Mouse (Mus musculus): ENCODE data around the gene Irf2.

The Irf2 gene

DNA sequence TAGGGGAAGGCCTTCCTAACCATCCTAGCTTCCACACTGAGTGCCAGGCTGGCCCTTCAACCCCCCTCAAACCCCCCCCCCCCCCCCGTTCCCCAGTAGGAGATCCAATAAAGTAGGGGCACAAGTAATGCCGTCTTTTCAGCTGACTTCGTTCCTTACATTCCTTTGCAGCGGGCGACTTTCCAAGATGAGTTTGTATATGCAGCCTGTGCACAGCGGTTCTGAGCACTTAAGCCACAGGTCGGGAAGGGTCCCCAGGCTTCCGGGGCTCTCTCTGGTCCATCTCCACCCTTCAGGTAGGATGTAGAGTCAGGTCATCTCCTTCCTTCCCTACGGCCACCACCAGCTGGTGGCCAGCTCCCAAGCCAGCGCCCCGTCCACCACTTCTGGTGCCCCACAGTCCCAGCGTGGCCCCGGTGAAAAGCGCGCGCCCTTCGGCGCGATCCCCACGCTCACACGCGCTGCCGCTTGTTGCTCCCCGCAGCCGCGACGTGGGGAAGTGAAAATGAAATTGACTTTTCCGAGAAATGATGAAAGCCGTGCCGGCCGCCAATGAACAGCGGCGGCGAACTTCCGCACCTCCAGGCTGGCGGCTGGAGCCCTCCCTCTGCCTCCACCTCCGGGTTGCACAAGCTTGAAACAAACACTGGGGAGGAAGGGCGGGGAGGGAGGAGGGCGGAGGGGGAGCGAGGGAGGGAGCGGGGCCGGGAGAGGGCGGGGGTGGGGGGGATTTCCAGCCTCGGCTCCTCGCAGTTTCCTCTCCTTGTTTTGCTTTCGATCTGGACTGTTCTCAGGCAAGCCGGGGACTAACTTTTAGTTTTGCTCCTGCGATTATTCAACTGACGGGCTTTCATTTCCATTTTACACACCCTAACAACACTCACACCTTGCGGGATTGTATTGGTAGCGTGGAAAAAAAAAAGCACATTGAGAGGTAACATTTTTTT is at the start of gene Irf2:
Irf2 (plus strand) TSS at position 730 of the 947 bp plus-strand sequence.
- DNase-seq (ENCODE audit: low read depth, low spot score): peak; percentile 82

DNA sequence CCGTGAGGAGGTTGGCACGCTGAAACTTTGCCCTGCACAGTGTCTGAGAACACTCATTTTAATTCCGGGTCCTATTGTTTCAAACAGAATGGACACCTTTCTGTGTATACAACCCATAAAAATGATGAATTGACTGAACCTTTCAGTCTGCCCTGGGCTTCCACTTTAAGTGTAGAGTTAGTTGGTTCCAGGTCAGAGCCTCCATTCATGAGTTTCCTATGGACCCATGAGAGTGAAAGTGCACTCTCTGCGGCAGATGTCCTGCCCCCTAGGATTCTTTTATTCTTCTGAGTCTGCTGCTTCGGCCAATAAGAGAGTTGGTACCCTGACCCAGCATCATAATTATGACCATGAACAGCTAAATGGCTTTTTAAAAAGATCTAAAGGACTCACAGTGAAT is 49.4 kb upstream of the Irf2 start:
- no peak for DNase-seq (ENCODE audit: low read depth, low spot score)

GRCm38 (mm10) chr8:46690581-46690980 is 49.0 kb upstream of the Irf2 start:
- DNase-seq (ENCODE audit: low read depth, low spot score): no peak

DNA sequence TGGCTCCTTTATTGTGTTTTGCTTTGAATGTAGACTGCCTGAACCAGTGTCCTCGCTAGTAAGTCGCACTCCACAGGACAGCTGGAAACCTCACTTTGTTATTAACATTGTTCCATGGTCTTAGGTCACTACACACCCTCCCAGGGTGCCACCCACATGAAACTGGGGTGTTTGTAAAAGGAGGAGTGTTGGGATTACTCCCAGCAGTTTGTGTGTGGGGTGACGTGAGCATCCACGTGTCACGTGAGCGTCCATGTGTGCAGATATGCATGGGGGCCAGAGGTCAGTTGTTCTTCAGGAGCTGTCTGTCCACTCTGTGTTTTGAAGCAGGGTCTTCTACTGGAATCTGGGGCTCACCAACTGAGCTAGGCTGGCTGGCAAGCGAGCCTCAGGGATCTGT is 48.2 kb upstream of the Irf2 start:
- no peak for DNase-seq (ENCODE audit: low read depth, low spot score)

- DNase-seq (ENCODE audit: low read depth, low spot score): peak; percentile 21
Measured at GRCm38 (mm10) chr8:46696256-46697041, 43.1 kb upstream of the Irf2 start.

GRCm38 (mm10) chr8:46697566-46697965 is 42.0 kb upstream of the Irf2 start:
- DNase-seq (ENCODE audit: low read depth, low spot score): no peak

DNA sequence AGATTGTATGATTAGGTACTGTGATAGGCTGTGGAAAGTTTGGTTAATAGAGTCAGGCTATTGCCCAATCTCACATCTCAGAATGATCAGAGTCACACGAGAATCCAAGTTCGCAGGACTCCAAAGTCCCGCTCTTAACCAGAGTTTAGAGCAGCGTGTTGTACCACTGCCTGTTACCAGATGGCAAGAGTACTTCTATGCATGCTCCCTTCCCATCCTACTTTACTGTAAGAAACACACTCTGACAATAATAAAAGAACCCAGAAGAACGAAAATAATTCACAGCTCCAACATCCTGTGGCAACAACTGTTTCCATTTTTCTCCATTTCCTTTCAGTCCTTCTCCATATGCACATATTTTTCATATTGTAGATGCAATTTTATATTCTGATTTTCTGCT is 41.4 kb upstream of the Irf2 start:
- no peak for DNase-seq (ENCODE audit: low read depth, low spot score)

DNA sequence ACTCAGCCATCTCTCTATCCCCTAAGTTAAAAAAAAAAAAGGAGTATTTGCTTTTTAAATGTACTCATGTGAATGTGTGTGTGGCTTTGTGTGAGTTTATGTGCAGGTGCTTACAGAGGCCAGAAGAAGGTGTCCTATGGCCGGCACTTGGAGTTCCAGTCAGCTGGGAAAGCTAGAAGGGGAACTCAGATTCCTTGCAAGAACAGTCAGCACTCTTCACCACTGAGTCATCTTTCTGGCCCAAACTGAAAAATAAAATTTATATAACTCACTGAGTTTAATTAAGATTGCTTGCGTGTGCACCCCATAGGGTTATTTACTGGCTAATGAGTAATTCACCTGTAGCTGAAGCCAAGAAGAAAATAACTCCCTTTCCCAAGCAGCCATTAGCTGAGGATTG is 34.4 kb upstream of the Irf2 start:
- DNase-seq (ENCODE audit: low read depth, low spot score): no peak

GRCm38 (mm10) chr8:46706730-46707129 is 32.8 kb upstream of the Irf2 start:
- DNase-seq (ENCODE audit: low read depth, low spot score): no peak

GRCm38 (mm10) chr8:46709302-46709701 is 30.2 kb upstream of the Irf2 start:
- DNase-seq (ENCODE audit: low read depth, low spot score): no peak

DNA sequence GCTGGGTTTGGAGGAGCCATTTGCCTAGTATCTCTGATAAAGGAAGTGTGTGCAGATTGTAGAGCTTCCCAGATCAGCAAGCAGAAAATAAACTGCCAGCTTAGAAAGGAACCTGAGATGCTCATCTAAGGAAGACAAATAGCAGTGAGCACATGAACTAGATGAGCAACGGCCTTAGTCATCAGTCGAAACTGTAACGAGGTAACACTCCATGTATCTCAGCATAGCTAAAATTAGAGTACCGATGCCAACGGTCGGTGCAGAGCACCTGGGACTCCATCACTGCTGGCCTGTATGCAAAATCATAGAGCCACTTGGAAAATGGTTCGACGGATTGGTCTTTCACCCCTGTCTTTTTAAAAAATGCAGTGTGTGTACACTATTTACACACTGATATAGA is 29.2 kb upstream of the Irf2 start:
- no peak for DNase-seq (ENCODE audit: low read depth, low spot score)

DNA sequence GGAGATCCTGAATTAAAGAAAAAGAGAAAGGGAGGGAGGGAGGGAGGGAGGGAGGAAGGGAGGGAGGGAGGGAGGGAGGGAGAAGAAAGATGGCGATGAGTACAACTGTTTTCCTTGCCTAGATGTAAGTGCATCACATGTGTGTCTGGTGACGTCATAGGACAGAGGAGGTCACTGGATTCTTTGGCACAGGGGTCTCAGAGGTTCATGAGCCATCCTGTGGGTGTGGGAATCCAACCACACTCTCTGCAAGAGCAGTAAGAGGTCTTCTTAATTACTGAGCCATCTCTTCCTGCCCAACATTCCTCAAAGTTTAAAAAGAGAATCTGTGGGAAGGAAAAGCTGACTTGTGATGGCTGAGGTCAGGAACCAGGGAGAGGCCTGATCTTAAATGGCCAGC is 28.0 kb upstream of the Irf2 start:
- DNase-seq (ENCODE audit: low read depth, low spot score): no peak

GRCm38 (mm10) chr8:46713178-46713577 is 26.4 kb upstream of the Irf2 start:
- no peak for DNase-seq (ENCODE audit: low read depth, low spot score)

DNA sequence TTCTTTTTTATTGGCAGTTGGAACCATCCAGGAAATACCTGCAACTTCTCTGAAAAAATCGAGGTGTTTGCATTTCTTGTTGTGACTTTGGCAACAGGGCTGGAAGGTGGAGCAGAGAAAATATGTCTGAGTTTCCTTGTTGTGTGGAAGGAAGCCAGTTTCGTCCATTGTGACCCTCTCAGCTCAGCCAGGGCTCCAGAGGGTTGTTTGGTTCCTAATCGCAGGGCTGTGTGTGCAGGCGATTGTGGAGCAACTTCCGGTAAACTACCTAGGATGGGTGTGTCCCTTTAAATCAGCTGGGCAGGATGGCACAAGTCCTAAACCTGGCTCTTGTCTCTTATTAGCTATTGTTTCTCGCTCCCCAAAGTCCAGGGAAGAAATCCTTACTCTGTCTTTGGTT is 25.7 kb upstream of the Irf2 start:
- DNase-seq (ENCODE audit: low read depth, low spot score): no peak

GRCm38 (mm10) chr8:46714400-46714799 is 25.1 kb upstream of the Irf2 start:
- no peak for DNase-seq (ENCODE audit: low read depth, low spot score)

DNA sequence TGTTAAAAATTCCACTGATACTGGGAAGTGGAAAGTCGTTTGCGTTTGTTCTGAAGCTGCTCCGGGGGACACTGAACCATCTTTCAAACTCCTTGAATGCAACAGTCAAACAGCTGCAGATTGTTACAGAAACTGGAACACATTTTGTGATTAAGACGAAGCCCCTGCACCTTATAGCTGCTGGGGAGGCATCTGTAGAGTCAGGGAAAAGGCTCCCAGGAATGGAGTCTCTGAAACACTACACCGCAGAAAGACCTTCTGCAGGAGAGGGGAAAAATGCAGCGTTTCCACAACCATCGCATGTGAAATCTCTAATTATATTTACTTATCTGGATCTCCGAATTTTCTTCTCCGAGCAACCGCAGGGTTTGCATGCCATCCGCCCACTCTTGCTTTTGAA is 23.1 kb upstream of the Irf2 start:
- DNase-seq (ENCODE audit: low read depth, low spot score): no peak

- no peak for DNase-seq (ENCODE audit: low read depth, low spot score)
Measured at GRCm38 (mm10) chr8:46717170-46717569, 22.4 kb upstream of the Irf2 start.

DNA sequence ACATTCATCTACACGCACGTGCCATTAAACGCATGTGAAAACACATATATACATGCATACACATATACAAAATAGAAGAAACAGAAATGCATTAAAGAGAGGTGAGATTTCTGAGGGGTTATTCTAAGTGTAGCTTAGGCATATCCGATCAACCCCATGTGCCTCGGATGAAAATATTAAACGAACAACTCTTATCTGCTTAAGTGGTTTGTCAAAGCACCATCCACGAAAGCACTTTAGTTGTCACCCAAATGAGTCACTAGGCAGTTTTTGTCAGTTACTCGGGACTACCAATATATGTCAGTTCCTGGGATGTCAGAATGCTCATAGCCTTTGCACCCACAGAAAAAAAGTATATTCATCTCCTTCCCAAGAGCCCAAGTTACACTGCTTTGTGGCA is 21.2 kb upstream of the Irf2 start:
- no peak for DNase-seq (ENCODE audit: low read depth, low spot score)

- DNase-seq (ENCODE audit: low read depth, low spot score): no peak
Measured at GRCm38 (mm10) chr8:46718747-46719146, 20.8 kb upstream of the Irf2 start.

DNA sequence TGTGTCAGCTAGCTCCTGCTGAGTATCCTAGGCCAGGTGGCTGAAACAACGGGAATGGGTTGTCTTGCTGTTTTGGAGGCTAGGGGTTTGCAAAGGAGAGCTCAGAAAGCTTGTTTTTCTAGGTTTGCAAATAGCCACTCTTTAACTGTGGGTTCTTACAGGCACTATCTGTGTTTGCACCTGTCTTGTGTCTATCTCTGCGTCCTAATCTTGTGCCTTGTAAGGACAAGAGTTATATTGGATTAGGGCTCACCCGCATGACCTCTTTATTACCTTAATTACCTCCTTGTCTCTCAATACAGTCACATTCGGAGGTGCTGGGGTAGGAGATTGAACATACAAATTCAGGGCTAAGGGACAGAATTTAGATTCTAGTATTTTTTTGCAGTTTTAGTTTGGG is 18.9 kb upstream of the Irf2 start:
- DNase-seq (ENCODE audit: low read depth, low spot score): no peak

DNA sequence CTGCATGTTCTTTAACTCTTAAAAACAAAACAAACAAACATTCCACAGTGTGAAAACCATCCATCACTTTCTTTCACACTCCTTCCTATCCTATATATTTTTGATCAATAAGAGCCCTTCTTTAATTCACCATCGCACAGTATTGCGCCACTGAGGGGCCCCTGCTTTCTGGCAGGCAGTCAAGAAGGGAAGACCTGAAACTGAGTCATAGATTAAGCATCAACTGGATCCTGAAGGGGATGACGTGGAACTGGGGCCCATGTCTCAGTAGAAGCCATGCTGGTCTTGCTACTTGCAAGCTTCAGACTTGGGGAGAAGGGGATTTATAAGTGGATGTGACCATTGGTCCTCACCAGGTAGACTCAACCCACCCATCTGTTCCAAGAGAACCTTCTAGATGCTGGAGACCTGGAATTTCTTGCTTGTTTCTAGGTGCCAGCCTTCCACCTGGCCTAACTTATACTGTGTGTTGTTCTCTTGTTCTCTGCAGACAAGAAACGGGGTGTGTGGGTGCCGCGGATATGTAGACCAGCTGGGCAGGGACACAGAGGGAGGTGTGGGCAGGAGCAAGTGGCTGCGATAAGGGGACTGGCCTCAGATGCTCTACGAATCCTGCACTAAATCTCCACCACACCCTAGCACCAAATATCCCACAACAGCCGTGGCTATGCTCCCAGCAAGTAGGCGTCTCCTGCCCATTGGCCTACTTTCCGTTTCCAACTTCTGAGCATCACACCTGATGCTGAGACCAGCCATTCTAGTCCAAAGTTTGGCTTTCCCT is 18.3 kb upstream of the Irf2 start:
- DNase-seq (ENCODE audit: low read depth, low spot score): no peak

DNA sequence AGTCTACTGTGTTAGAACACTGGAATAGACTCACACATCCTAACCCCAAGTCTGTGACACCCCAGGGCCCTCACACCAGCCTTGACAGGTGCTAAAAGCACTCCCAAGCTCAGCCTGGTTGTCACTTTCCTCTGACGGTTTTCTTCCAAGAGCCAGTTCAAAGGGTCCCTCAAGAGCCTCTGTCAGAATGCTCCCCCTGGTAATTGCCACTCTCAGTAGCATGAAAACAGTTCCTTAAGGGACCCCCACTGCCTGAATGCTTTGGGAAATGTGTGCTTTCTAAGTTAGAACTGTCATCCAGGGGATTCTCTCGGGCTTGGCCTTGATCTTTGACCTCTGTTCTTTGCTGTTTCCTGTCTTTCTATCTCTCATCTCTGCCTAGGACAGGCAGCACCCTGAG is 17.0 kb upstream of the Irf2 start:
- DNase-seq (ENCODE audit: low read depth, low spot score): no peak

Measured in forelimb bud, embryonic 11.5 days (tissue).